Mouse (Mus musculus) liver, embryonic 15.5 days (tissue): Measurements from ENCODE around the gene Cpne4. TPM values are rescaled to one million over a fixed set of nuclear protein-coding genes. Genes with fewer than 3 reads are reported as not detected.

ENCODE experiments used
- ATAC-seq: fragments of 200-750 bp; cut with Nextera tagmentation; 2 replicates; pipeline ENCODE4 v1.8.0; 2017; ENCODE audit warnings: moderate number of reproducible peaks, mild to moderate bottlenecking, moderate library complexity; ENCODE audit not compliant: insufficient read depth
- H3K27ac ChIP-seq: fragments of 300-500 bp; sonication (generic); replicated peaks from 2 replicates; pipeline ENCODE4 v1.5.1; 2015; ENCODE audit warnings: mild to moderate bottlenecking, inconsistent platforms
- H3K27me3 ChIP-seq: fragments of 300-500 bp; sonication (generic); 2 replicates; pipeline ENCODE4 v1.6.1; 2015; ENCODE audit warnings: mild to moderate bottlenecking, inconsistent platforms
- H3K36me3 ChIP-seq: fragments of 300-500 bp; sonication (generic); replicated peaks from 2 replicates; pipeline ENCODE4 v1.6.1; 2015; ENCODE audit warnings: moderate library complexity, mild to moderate bottlenecking, inconsistent platforms
- H3K4me1 ChIP-seq: fragments of 300-500 bp; sonication (generic); replicated peaks from 2 replicates; pipeline ENCODE4 v1.6.1; 2015; ENCODE audit warnings: inconsistent platforms
- H3K4me2 ChIP-seq: fragments of 300-500 bp; sonication (generic); 2 replicates; pipeline ENCODE4 v1.6.1; 2015; ENCODE audit warnings: moderate library complexity, mild to moderate bottlenecking, inconsistent platforms
- H3K4me3 ChIP-seq: fragments of 300-500 bp; sonication (generic); replicated peaks from 2 replicates; pipeline ENCODE4 v1.5.1; 2015; ENCODE audit warnings: mild to moderate bottlenecking, inconsistent platforms
- H3K9ac ChIP-seq: fragments of 300-500 bp; sonication (generic); 2 replicates; pipeline ENCODE4 v1.6.1; 2015; ENCODE audit warnings: moderate library complexity, mild to moderate bottlenecking, inconsistent platforms
- H3K9me3 ChIP-seq: fragments of 300-500 bp; sonication (generic); replicated peaks from 2 replicates; pipeline ENCODE4 v1.6.1; 2016; ENCODE audit warnings: inconsistent platforms
- WGBS: fragments of 180-500 bp; shearing (Covaris S2); methylation state at CpG from one replicate; pipeline ENCODE4 v1.1.7; 2015; ENCODE audit warnings: mixed read lengths; ENCODE audit not compliant: insufficient replicate concordance; 5-methylcytosine and 5-hydroxymethylcytosine counted together
- polyA plus RNA-seq: library from polyadenylated mRNA; unstranded; fragments of >200 nt; fragmentation: Nextera tagmentation; extraction: Ambion mirVana; gene quantifications from 2 replicates; pipeline ENCODE4 v1.2.1, GENCODE M21; 2015

The Cpne4 gene
- polyA plus RNA-seq, 1 experiment from 2014 or later: not detected

GRCm38 (mm10) chr9:104687051-104687450, 140.0 kb downstream of the Cpne4 start:
- H3K4me2 ChIP-seq: no peak overlapping the region
- no peak overlapping the region for H3K4me3 ChIP-seq
- H3K36me3 ChIP-seq: no peaks in the 10 kb centered on the region
- no peak overlapping the region for H3K9ac ChIP-seq
- ATAC-seq: no peak
- no peaks in the 10 kb centered on the region for H3K4me1 ChIP-seq
- H3K27me3 ChIP-seq: no peaks in the 10 kb centered on the region
- no peaks in the 10 kb centered on the region for H3K9me3 ChIP-seq
- H3K27ac ChIP-seq: no peak overlapping the region
- 36% methylated on average over 3 of the region's 3 CpGs for WGBS

- Histone ChIP-seq H3K4me3 (no peak overlapping the region), H3K27ac (no peak overlapping the region), H3K36me3 (no peaks in the 10 kb centered on the region), H3K9me3 (no peaks in the 10 kb centered on the region), H3K4me1 (no peaks in the 10 kb centered on the region), H3K9ac (no peak overlapping the region), H3K4me2 (no peak overlapping the region), H3K27me3 (no peaks in the 10 kb centered on the region)
- no peak for ATAC-seq
- WGBS: 44% methylated on average over 2 of the region's 2 CpGs
These were observed 146.1 kb downstream of the Cpne4 start for GRCm38 (mm10) chr9:104693145-104693544.

DNA sequence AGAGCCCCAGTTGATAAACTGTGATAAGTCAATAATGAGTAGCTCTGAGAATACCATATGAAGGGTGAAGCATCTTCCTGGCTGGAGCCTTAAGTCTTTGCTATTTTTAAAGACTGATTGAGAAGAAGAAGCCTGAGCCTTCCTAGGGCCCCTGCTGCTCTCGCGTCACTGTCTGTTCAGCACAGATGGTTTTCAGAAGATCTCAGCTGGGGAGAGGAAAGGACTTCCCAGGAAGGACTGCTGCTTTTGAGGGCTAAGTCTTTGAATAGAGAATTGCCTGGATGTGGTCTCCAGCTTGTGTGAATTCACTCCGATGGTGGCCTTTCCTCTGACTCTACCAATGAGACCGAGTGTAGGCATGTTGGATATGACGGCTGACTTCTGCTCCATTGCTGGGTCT, 163.7 kb downstream of the Cpne4 start:
- H3K27me3 ChIP-seq: no peaks in the 10 kb centered on the region
- ATAC-seq: no peak
- H3K4me2 ChIP-seq: no peak overlapping the region
- no peak overlapping the region for H3K27ac ChIP-seq
- H3K9ac ChIP-seq: no peak overlapping the region
- 74% methylated on average over 5 of the region's 5 CpGs for WGBS
- no peaks in the 10 kb centered on the region for H3K36me3 ChIP-seq
- no peak overlapping the region for H3K4me3 ChIP-seq
- H3K4me1 ChIP-seq: no peaks in the 10 kb centered on the region
- H3K9me3 ChIP-seq: no peaks in the 10 kb centered on the region

DNA sequence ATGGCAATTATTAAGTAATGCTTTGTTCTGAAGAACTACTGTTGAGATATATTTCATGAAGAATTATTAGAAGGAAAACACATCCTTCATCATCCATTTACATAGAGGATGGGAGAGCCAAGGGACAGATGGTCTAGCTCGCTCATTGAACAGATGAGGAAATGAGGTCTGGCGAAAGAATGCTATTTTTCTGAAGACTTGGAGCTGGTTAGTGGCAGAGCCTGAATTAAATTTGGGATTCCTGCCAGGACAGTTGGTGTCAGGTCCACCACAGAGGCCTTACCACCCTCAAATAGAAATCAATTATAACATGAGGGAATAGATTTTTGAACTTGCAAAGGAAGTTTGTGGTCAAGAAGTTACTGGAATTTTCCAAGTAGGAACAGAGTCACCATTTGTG, 178.2 kb downstream of the Cpne4 start:
- WGBS: 50% methylated on average over 2 of the region's 2 CpGs
- no peaks in the 10 kb centered on the region for H3K9me3 ChIP-seq
- H3K4me2 ChIP-seq: no peak overlapping the region
- H3K4me3 ChIP-seq: no peak overlapping the region
- H3K4me1 ChIP-seq: no peaks in the 10 kb centered on the region
- no peak overlapping the region for H3K9ac ChIP-seq
- H3K36me3 ChIP-seq: no peaks in the 10 kb centered on the region
- H3K27ac ChIP-seq: no peak overlapping the region
- H3K27me3 ChIP-seq: no peaks in the 10 kb centered on the region
- no peak for ATAC-seq

DNA sequence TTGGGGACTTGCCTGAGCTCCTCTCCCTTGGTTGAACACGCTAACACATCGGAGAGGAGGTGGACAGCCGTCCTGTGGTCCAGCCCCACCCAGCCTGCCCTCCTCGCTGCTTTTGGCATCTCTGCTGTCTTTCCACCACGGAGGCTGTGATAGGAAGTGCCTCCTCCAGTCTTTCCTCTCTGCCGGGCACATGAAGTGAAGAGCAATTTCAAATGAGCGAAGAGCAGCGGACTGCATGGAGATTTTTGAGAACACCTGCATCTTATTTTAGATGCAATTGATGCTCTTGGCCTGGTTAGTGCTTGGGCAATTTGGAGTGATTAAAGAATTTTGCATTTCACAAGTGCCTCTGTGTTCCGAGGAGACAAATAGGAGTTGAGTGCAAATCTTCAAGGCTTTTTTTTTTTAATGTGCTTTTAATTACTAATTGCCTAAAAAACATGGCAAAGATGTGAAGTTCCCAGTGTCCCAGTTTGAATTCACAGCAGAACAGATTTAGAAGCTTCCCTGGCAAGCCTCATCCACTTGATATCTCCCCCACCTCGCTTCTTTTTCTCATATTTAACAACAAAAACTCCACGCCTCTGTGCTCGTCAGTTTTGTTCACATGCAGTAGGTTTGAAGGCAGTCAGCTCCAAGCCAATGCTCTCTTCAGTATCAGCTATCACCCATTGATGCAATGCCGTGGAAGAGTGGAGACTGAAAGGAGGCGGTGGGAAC, 195.7 kb downstream of the Cpne4 start:
- no peak for ATAC-seq
- Histone ChIP-seq H3K4me1 (no peaks in the 10 kb centered on the region), H3K27ac (no peak overlapping the region), H3K9ac (no peak overlapping the region), H3K36me3 (no peaks in the 10 kb centered on the region), H3K4me3 (no peak overlapping the region), H3K9me3 (no peaks in the 10 kb centered on the region), H3K4me2 (no peak overlapping the region), H3K27me3 (no peaks in the 10 kb centered on the region)
- 63% methylated on average over 14 of the region's 14 CpGs for WGBS

DNA sequence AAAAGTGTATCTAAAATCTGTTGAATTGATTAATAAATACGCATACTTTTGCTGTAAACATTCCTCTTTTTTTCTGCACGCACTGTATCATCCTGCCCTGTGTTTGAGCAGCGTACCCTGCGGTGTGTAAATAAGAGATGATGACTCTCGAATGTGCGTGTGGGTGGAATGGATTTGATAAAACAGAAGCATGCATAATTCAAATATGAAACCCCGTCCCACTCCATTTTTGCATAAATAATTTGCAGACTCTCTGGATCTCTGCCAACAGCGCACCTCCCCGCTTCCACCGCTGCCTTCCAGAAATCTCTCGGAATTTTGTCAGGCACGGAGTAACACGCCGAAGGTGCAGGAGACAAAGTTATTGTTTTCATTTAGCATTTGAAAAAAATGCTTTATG, 208.4 kb downstream of the Cpne4 start:
- Histone ChIP-seq H3K27me3 (no peaks in the 10 kb centered on the region), H3K4me3 (no peak overlapping the region), H3K9ac (no peak overlapping the region), H3K4me1 (no peaks in the 10 kb centered on the region), H3K36me3 (no peaks in the 10 kb centered on the region), H3K27ac (no peak overlapping the region), H3K9me3 (no peaks in the 10 kb centered on the region), H3K4me2 (no peak overlapping the region)
- 78% methylated on average over 14 of the region's 14 CpGs for WGBS
- no peak for ATAC-seq

GRCm38 (mm10) chr9:104760031-104760430, 212.9 kb downstream of the Cpne4 start:
- Histone ChIP-seq H3K4me3 (no peak overlapping the region), H3K9me3 (no peaks in the 10 kb centered on the region), H3K4me2 (no peak overlapping the region), H3K27me3 (no peaks in the 10 kb centered on the region), H3K9ac (no peak overlapping the region), H3K27ac (no peak overlapping the region), H3K36me3 (no peaks in the 10 kb centered on the region), H3K4me1 (no peaks in the 10 kb centered on the region)
- ATAC-seq: no peak
- WGBS: 75% methylated on average over 7 of the region's 7 CpGs

DNA sequence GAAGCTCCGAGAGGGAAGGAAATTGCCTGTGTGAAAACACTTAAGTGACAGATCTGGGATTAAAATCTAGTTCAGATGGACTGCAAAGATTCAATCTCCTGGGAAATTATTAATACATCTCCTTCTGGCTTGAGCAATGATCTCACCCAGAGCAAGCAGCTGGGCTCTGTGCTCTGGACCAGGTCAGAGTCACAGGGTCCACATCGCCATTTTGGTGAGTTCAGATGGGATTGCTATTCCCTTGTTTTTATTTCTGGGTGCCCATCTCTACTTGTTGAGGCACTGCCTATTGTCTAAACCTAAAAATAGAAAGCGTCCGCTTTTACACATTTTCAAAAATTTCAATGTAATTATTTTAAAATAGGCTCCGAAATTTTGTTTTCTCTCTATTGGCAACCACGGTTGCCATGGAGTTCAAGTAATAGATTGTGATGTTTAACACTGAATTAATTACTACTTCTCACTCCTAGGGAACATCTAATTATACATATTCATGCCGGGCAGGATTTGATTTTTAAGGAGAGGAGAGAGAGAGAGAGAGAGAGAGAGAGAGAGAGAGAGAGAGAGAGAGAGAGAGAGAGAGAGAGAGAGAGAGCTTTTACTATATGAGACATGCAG, 229.2 kb downstream of the Cpne4 start:
- H3K4me3 ChIP-seq: no peak overlapping the region
- no peak overlapping the region for H3K4me2 ChIP-seq
- no peaks in the 10 kb centered on the region for H3K9me3 ChIP-seq
- H3K27me3 ChIP-seq: no peaks in the 10 kb centered on the region
- no peaks in the 10 kb centered on the region for H3K36me3 ChIP-seq
- H3K9ac ChIP-seq: no peak overlapping the region
- H3K4me1 ChIP-seq: no peaks in the 10 kb centered on the region
- ATAC-seq: no peak
- no peak overlapping the region for H3K27ac ChIP-seq
- WGBS: 65% methylated on average over 7 of the region's 7 CpGs

GRCm38 (mm10) chr9:104777135-104777534, 230.0 kb downstream of the Cpne4 start:
- H3K27me3 ChIP-seq: no peaks in the 10 kb centered on the region
- H3K4me3 ChIP-seq: no peak overlapping the region
- no peak overlapping the region for H3K4me2 ChIP-seq
- no peaks in the 10 kb centered on the region for H3K4me1 ChIP-seq
- H3K27ac ChIP-seq: no peak overlapping the region
- WGBS: 53% methylated on average over 3 of the region's 3 CpGs
- H3K9ac ChIP-seq: no peak overlapping the region
- no peaks in the 10 kb centered on the region for H3K36me3 ChIP-seq
- no peak for ATAC-seq
- no peaks in the 10 kb centered on the region for H3K9me3 ChIP-seq

- no peak overlapping the region for H3K4me3 ChIP-seq
- H3K9ac ChIP-seq: no peak overlapping the region
- H3K9me3 ChIP-seq: no peaks in the 10 kb centered on the region
- no peaks in the 10 kb centered on the region for H3K27me3 ChIP-seq
- H3K4me2 ChIP-seq: no peak overlapping the region
- no peaks in the 10 kb centered on the region for H3K36me3 ChIP-seq
- no peak for ATAC-seq
- no peak overlapping the region for H3K27ac ChIP-seq
- no peaks in the 10 kb centered on the region for H3K4me1 ChIP-seq
- WGBS: 59% methylated on average over 5 of the region's 5 CpGs
These were observed 230.7 kb downstream of the Cpne4 start for GRCm38 (mm10) chr9:104777780-104778179.

DNA sequence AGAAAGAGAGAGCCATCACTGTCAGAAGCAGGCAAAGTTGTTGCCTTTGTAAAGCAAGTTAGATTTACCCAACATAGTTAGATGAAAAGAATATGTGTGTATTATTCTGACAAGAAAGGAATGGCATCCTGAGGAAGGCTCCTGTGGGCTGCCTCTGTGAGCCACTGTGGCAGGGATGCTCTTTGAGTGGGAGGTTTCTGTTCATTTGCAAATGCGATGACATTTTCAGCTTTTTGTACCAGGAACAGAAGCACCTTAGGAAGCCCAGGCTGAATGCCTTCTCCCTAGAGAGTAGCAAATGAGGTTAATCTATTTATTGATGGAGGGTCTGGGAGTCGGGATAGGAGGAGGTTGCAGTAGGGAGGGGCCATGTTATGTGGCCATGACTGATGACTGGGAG, 249.5 kb downstream of the Cpne4 start:
- H3K4me1 ChIP-seq: no peaks in the 10 kb centered on the region
- H3K4me2 ChIP-seq: no peak overlapping the region
- 34% methylated on average over 2 of the region's 2 CpGs for WGBS
- no peak overlapping the region for H3K9ac ChIP-seq
- no peaks in the 10 kb centered on the region for H3K27me3 ChIP-seq
- H3K27ac ChIP-seq: no peak overlapping the region
- H3K4me3 ChIP-seq: no peak overlapping the region
- ATAC-seq: no peak
- no peaks in the 10 kb centered on the region for H3K36me3 ChIP-seq
- H3K9me3 ChIP-seq: no peaks in the 10 kb centered on the region

GRCm38 (mm10) chr9:104804776-104805175, 257.7 kb downstream of the Cpne4 start:
- Histone ChIP-seq H3K4me3 (no peak overlapping the region), H3K27ac (no peak overlapping the region), H3K4me1 (no peaks in the 10 kb centered on the region), H3K36me3 (no peaks in the 10 kb centered on the region), H3K9ac (no peak overlapping the region), H3K9me3 (0 out of 2 replicates have a peak, but pooled peaks cover 4% of the 10 kb centered on the region), H3K27me3 (no peaks in the 10 kb centered on the region), H3K4me2 (no peak overlapping the region)
- no peak for ATAC-seq
- 48% methylated on average over 4 of the region's 4 CpGs for WGBS
